Mouse (Mus musculus) gastrocnemius, postnatal 4 days (tissue): ENCODE measurements around the gene Gm42957. TPM values are rescaled to one million over a fixed set of nuclear protein-coding genes. Genes with fewer than 3 reads are reported as not detected.
"Not testable (repeated sequence)": the region's sequence is repeated elsewhere in the genome, so short reads cannot be mapped to it uniquely, and the experiment has no call there.

Experiments
- DNase-seq, 2 experiments: peaks; one replicate each; pipeline ENCODE4 v3.0.0; 2021 to 2022; ENCODE audit warnings: low spot score in 2 of 2, mixed read lengths in 2 of 2
- total RNA-seq, 2 experiments: library from RNA; stranded (reverse); gene quantifications; 2 replicates each; pipeline ENCODE4 v1.2.3; 2021

The Gm42957 gene
- total RNA-seq, 2 experiments from 2014 or later, result 0.31 to 0.61 TPM

- no peak for DNase-seq
Observed at GRCm38 (mm10) chr3:96606618-96607017, 28.7 kb upstream of the Gm42957 start.

GRCm38 (mm10) chr3:96617941-96618340, 17.3 kb upstream of the Gm42957 start:
- no peak for DNase-seq

DNA sequence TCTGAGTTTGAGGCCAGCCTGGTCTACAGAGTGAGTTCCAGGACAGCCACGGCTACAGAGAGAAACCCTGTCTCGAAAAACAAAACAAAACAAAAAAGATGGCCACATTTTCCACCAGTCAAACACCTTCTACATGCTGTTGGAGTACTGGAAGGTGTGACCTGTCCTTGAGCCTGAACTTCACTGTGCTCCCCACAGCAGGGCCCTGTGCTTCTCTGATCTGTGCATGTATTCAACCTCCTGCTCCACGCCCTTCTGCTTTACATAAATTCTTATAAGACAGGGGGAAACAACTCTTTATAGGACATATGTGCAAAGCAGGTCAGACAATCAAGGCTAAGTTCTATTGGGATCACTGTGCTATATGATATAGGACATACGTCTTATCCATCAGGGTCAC, 12.1 kb upstream of the Gm42957 start:
- no peak for DNase-seq

GRCm38 (mm10) chr3:96629729-96630600, 5.3 kb upstream of the Gm42957 start, which contains the start of gene Rbm8a:
Rbm8a (plus strand) TSS chr3:96629933.
- DNase-seq, result peak; percentile 88 to 96

- DNase-seq, result no peak
Observed at GRCm38 (mm10) chr3:96632058-96632457, 3.2 kb upstream of the Gm42957 start.

DNA sequence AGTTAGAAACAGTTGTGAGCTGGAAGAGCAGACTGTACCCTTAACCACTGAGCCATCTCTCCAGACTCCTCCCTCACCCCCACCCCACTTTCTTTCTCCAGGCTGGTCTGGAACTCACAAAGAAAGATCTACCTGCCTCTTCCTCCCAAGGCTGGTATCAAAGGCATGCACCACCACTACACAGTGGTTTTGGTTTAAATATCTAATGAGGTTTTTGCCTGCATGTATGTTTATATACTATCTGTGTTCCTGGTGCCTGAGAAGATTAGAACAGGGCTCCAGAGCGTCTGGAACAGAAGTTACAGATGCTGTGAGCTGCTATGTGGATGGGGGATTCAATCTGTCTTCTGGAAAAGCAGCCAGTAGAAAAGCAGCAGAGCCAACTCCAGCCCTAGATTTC, 1.3 kb upstream of the Gm42957 start:
- DNase-seq, result no peak

DNA sequence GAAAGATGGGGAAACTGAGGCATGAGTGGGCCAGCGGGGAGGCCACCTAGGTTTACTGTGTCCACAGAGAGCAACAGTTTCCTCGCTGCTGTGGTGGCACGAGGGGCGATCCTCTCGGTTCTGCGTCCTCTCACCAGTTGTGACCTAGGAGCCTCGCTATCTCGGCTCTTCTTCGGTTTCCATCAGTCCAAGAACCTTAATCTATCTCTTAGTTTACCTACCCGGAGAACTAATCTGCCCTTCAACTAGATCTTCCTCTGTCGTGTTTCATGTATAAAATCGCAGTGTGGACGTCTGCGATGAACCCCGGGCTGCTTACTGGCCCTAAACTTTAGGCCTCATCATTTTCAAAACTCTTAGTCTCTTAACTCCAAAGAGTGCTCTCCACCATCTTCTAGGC, 632 bp downstream of the Gm42957 start:
- no peak for DNase-seq

DNA sequence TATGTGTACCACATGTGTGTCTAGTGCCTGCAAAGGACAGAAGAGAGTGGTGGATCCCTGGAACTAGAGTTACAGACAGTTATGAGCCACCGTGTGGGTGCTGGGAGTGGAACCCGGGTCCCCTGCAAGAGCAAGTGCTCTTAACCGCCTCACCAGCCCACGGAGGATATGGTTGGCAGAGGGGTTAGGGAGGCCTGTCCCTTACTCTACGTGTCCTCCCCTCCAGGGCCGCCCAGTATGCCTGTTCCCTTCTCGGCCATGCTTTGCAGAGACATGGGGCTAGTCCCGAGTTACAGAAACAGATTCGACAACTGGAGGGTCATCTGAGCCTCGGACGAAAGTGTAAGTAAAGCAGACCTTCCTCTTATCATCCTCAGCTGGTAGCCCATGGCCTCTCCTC, 1.2 kb downstream of the Gm42957 start:
- DNase-seq, result no peak

DNA sequence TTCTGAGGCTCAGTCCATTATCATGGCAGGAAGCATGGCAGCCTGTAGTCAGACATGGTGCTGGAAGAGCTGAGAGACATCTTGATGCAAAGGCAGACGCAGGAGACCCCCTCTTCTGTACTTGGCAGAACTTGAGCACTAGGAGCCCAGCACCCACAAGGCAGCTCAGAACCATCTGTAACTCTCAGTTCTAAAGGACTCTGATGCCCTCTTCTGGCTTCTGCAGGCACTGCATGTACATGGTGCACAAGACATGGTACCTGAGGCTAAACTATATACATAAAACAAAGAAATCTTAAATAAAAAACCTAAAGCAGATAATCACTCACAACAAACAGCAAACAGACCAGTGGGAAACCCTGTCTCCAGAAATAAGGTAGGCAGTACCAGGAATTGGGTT, 3.9 kb downstream of the Gm42957 start:
- peak in 1 of 2 experiments; percentile 48 for DNase-seq

GRCm38 (mm10) chr3:96645018-96645649, 9.9 kb downstream of the Gm42957 start, which contains the start of gene Itga10:
Itga10 (plus strand) TSS chr3:96645584.
- peak in 1 of 2 experiments; percentile 59 for DNase-seq

GRCm38 (mm10) chr3:96647365-96647764, 12.1 kb downstream of the Gm42957 start:
- DNase-seq, result no peak

DNA sequence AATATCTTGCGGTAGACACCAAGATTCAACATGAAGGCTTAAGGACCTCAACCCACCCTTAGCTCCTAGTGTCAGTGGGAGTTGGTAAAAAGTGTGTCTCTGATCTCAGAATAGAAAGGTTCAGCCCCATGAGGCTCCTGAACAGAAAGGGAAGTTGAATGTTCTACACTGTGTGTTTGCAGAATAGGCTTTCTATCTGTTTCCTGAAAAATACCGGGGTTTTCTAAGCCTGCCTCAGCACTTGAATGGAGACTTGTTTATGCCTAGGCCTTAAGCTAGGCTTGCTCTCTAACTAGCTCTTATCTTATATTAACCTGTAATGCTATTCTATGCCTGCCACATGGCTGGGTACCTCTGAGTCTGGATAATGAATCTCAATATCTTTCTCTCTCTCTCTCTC, 25.6 kb downstream of the Gm42957 start:
- DNase-seq, result no peak

- no peak for DNase-seq
Observed at GRCm38 (mm10) chr3:96662731-96663316, 27.6 kb downstream of the Gm42957 start.

DNA sequence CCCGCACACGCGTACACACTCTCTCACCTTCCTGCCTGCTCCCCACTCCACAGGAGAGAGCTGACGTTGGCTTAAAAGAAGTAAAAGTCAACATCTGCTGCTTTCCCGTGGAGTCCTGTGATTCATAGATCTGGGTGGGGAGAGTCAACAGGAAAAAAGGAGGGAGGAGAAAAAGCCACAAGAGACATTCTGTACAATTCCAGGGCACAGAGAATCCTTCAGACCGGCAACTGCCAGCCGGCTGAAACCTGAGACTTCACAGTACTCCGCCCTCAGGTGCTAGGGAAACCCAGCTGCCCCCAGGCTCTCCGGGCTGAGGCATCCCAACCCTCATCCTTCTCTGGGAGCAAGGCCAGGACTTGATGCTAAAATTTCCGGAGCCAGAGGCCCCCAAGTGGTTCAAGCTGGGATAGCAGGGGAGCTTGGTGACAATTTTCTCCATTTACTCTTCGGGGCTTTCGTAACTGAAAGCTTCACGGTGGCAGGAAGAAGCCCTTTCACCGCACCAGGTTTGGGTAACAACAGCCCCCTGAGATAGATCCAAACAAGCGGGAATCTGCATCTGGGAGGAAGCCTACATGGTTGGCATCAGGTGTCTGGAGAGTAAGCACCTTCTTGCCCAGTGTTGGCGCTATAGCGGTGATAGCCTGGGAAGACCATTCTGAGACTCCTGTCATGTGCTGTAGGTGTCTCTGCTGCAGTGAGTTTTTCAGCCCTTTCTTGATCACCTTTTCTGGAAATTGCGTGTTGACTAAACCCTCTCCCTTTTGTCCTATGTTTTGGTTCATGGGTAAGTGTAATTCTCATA, 28.4 kb downstream of the Gm42957 start:
- DNase-seq, result peak; percentile 61 to 85

DNA sequence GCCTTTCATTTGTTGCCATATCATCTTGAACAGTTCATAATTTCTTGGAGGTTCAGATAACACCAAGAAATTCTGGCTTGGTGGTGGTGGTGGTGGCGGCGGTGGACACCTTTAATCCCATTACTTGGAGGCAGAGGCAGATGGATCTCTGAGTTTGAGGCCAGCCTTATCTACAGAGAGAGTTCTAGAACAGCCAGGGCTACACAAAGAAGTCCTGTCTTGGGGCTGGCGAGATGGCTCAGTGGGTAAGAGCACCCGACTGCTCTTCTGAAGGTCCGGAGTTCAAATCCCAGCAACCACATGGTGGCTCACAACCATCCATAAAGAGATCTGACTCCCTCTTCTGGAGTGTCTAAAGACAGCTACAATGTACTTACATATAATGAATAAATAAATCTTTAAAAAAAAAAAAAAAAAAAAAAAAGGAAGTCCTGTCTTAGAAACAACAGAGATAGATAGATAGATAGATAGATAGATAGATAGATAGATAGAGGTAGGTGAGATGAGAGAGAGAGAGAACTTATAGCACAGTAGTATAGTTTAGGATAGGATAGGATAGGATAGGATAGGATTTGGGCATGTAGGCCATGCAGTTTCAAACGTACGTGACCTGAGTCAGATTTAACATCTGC, 30.6 kb downstream of the Gm42957 start:
- not testable (repeated sequence) for DNase-seq

DNA sequence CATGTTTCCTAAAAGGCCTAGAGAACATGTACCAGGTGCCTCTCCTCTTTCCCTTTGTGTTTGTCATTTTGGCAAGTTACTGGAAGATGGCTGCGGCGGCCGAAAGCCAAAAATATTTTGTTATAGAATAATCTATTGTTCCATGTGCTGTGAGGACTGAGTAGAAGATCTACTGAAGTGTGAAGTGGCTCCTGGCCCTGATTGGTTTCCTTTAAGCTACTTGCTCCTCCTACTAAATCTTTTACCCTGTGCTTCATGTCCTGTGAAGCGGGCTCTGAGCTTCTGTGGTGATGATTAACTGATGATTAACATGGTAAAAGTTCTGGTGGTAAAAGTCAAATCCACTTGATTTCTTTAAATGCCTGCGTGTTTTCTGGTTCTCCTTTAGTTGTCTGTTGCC, 31.6 kb downstream of the Gm42957 start:
- no peak for DNase-seq

DNA sequence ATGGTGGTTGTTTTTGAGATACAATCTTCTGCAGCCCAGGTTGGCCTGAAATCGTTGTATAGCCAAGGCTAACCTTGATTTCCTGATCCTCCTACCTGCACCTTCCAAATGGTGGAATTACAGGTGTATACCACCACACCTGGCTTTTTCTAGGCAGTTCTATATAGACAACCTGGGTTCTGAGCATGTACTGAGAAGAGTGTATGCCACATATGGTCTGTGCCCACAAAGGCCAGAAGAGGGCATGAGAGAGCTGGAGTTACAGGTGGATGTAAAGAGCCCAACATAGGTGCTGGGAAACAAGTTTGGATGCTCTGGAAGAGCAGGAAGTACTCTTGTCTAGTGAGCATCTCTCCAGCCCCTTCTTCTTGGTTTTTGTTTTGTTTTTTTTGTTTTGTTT, 32.0 kb downstream of the Gm42957 start:
- DNase-seq, result no peak

- DNase-seq, result no peak
Observed at GRCm38 (mm10) chr3:96668424-96669067, 33.3 kb downstream of the Gm42957 start.

GRCm38 (mm10) chr3:96669727-96670468, 34.6 kb downstream of the Gm42957 start, which contains the start of gene Ankrd35:
Ankrd35 (plus strand) TSS chr3:96670131.
- DNase-seq, result peak; percentile 58 to 79
